Mouse (Mus musculus): Measurements from ENCODE around the gene Cpm. TPM values are rescaled to one million over a fixed set of nuclear protein-coding genes. Genes with fewer than 3 reads are reported as not detected.
"Not testable (repeated sequence)": the region's sequence is repeated elsewhere in the genome, so short reads cannot be mapped to it uniquely, and the experiment has no call there.

Cpm gene
- polyA plus RNA-seq, 1 experiment from 2014 or later, result 3.7 TPM

DNA sequence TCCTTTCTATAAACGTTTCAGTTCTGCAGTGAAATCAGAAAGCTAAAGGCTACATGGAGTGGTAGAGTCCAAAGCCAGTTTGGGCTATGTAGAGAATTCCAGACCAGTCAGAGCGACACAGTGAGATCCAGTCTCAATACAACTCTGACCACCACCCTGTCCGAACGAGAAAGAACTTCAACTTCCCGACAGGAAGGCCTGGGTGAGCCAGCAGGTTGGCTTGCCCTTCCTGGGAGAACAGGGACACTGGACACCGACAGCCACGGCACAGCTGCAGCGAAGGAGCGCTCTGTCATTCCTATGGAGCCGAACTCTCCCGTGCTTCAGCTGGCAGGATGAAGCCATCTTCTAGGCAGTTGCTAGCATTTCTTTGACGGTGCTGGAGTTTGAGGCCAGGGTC lies 106.1 kb downstream of the Cpm start:
- H3K27me3 ChIP-seq (ENCODE audit: control insufficient read depth, insufficient read depth, low read length); H3K9ac ChIP-seq (ENCODE audit: low read length); H3K27ac ChIP-seq (ENCODE audit: low read length); H3K9me3 ChIP-seq (replicated peaks; ENCODE audit: control insufficient read depth, low read length); H3K4me3 ChIP-seq (ENCODE audit: low read length); H3K4me1 ChIP-seq (ENCODE audit: control insufficient read depth, insufficient read depth, low read length); H3K4me2 ChIP-seq (ENCODE audit: low read depth, low read length); ATAC-seq (replicated peaks; ENCODE audit: extremely low read depth, insufficient read depth, low FRiP score): not testable (repeated sequence)
- peaks cover 12% of the 10 kb centered on the region for H3K36me3 ChIP-seq (ENCODE audit: control insufficient read depth, insufficient read depth)
- 79% methylated on average over 11 of the region's 12 CpGs for WGBS

DNA sequence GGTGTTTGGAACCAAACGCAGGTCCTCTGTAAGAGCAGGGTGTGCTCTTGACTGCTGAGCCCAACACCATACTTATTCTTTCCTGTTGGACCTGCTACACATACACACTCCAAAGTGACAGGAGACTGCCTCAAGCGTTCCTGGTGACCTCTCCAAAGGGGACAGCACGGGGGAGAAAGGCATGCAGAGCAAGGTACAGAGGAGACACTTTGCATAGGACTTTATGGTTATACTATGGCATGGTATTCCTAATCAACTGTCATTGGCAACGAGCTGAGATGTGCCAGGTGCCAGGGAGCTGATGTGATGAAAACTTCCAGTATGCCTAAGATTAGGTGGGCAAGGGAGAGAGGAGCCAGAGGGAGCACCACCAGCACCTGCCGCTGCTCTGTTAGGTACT lies 107.3 kb downstream of the Cpm start:
- Histone ChIP-seq H3K27me3 (ENCODE audit: control insufficient read depth, insufficient read depth, low read length) (no peaks in the 10 kb centered on the region), H3K36me3 (ENCODE audit: control insufficient read depth, insufficient read depth) (peaks cover 12% of the 10 kb centered on the region), H3K27ac (ENCODE audit: low read length) (no peak overlapping the region), H3K4me2 (ENCODE audit: low read depth, low read length) (no peak overlapping the region), H3K9me3 (replicated peaks; ENCODE audit: control insufficient read depth, low read length) (no peaks in the 10 kb centered on the region), H3K9ac (ENCODE audit: low read length) (no peak overlapping the region), H3K4me3 (ENCODE audit: low read length) (no peak overlapping the region), H3K4me1 (ENCODE audit: control insufficient read depth, insufficient read depth, low read length) (peaks cover 3% of the 10 kb centered on the region; the same call in 1 of the 2 replicates)
- no peak for ATAC-seq (replicated peaks; ENCODE audit: extremely low read depth, insufficient read depth, low FRiP score)
- 85% methylated on average over 5 of the region's 5 CpGs for WGBS

Other genes starting within 250 kb of the Cpm start
- 85.7 and 89.7 TPM in 2 replicates for gene Cpsf6, start 249.5 kb upstream of the Cpm start, polyA plus RNA-seq (2015; fragmentation: Nextera tagmentation; extraction: Ambion mirVana)
- gene Mdm2, start 81.3 kb downstream of the Cpm start, polyA plus RNA-seq (2015; fragmentation: Nextera tagmentation; extraction: Ambion mirVana), result 42.7 and 55.3 TPM in 2 replicates
- 6.7 and 7.2 TPM in 2 replicates for gene Slc35e3, start 116.9 kb downstream of the Cpm start, polyA plus RNA-seq (2015; fragmentation: Nextera tagmentation; extraction: Ambion mirVana)
- 39.0 and 55.1 TPM in 2 replicates for gene Nup107, start 163.2 kb downstream of the Cpm start, polyA plus RNA-seq (2015; fragmentation: Nextera tagmentation; extraction: Ambion mirVana)
- 123 and 135 TPM in 2 replicates for gene Rap1b, start 216.5 kb downstream of the Cpm start, polyA plus RNA-seq (2015; fragmentation: Nextera tagmentation; extraction: Ambion mirVana)